Mouse (Mus musculus) E14TG2a.4 (cell line): ENCODE measurements at regions not wholly inside any gene's neighbourhood (a gene's known extent, or its start where the extent isn't known, plus 50 kb on each side); places are given as distances from the start of the nearest gene placed in this dataset.

Experiments
- H3K27me3 ChIP-seq: 2 replicates; pipeline ENCODE4 v1.6.1; 2014; ENCODE audit warnings: low read length, control low read depth; ENCODE audit not compliant: insufficient read depth
- H3K36me3 ChIP-seq: 2 replicates; pipeline ENCODE4 v1.6.1; 2014; ENCODE audit warnings: low read length, control low read depth; ENCODE audit not compliant: insufficient read depth
- H3K4me1 ChIP-seq: replicated peaks from 2 replicates; pipeline ENCODE4 v1.6.1; 2014; ENCODE audit warnings: low read depth, low read length, control low read depth
- H3K4me3 ChIP-seq: replicated peaks from 2 replicates; pipeline ENCODE4 v1.5.1; 2014; ENCODE audit warnings: mild to moderate bottlenecking, low read length
- H3K9me3 ChIP-seq: 2 replicates; pipeline ENCODE4 v1.6.1; 2014; ENCODE audit warnings: low read length, control low read depth
- CTCF ChIP-seq: conservative IDR thresholded peaks from 2 replicates; pipeline ENCODE4 v1.5.1; 2014; ENCODE audit warnings: low read length
- NANOG ChIP-seq: IDR thresholded peaks from 2 replicates; pipeline ENCODE4 v1.6.1; 2014; ENCODE audit warnings: borderline replicate concordance, low read length, mixed read lengths
- POU5F1 ChIP-seq: IDR thresholded peaks from 2 replicates; pipeline ENCODE4 v1.6.1; 2014; ENCODE audit warnings: low read length, borderline replicate concordance

DNA sequence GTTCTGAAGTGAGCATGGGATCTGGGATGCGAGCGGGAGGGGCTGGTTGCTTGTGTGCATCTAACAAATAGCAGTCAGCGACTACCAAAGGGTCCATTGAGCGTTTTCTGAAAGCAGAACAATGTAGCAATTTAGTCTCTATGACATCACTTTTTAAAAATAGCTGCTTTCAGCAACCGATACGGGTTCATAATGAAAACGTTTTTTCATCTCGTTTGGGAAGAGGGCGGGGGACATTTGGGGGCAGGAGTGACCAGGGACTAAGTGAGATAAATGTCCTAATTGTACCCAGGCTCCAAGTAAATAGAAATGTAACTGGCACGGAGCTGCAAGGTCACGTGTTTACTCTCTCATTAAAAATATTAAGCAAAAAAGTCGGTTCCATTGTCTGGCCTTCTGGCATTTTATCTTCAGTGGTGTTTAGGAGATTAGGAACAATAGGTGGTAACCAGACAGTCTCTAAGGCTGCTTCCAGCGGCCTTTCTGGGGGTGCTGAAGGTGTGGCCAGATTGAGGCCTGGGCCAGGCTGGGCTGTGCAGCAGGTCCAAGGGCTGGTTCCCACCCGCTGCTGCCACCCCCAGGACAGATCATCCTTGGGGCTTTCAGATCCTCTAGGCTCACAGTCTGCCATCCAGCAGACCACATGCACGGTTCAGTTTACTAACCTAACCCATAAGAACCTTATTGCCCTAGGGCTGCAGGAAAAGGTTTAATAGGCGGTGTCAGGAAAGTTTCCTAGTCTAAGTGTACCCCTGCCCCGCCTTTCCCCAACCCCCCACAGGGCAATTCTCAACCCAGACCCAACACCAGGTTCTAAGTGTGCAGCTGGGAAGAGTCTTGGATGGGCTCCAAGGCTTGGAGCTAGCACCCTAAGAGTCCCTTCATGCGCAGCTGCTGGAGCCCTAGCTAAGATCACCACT lies 1126.5 kb upstream of the Gulo start:
- TF ChIP-seq NANOG (no peak), CTCF (no peak), POU5F1 (no peak)

GRCm38 (mm10) chr14:67133221-67133620 lies 1124.2 kb upstream of the Gulo start:
- TF ChIP-seq CTCF: no peak
- no peak for TF ChIP-seq NANOG
- no peak for TF ChIP-seq POU5F1
- no peaks in the 10 kb centered on the region for H3K9me3 ChIP-seq
- no peak overlapping the region for H3K4me3 ChIP-seq
- peaks cover 18% of the 10 kb centered on the region for H3K4me1 ChIP-seq
- no peaks in the 10 kb centered on the region for H3K36me3 ChIP-seq
- H3K27me3 ChIP-seq: peaks cover 14% of the 10 kb centered on the region

More for the DNA sequence above, 1126.5 kb upstream of the Gulo start:
- Histone ChIP-seq H3K27me3 (peaks cover 14% of the 10 kb centered on the region), H3K9me3 (peaks cover 9% of the 10 kb centered on the region; the same call in 1 of the 2 replicates), H3K4me1 (peaks cover 18% of the 10 kb centered on the region), H3K4me3 (no peak overlapping the region), H3K36me3 (no peaks in the 10 kb centered on the region)

DNA sequence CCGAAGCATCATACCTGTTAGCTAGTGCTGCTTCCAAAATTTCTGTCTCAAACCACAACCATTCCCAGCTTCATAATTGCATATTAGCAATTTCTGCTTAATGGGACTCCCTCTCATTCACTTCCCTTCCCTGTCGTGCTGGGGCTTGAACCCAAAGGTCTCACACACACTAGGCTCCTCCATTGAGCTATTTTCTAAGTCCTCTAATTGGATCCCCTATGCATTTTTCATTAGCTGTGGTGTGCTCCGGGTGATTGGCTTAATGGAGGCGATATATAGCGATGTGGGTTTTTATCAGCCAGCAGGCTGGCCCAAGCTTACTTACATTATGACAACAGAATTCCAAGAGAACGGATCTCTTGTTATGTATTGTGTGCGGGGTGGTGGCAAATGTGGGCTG lies 1118.1 kb upstream of the Gulo start:
- no peak for TF ChIP-seq CTCF
- no peak for TF ChIP-seq POU5F1
- no peak for TF ChIP-seq NANOG
- Histone ChIP-seq H3K27me3 (0 out of 2 replicates have a peak, but pooled peaks cover 5% of the 10 kb centered on the region), H3K4me1 (no peaks in the 10 kb centered on the region), H3K36me3 (no peaks in the 10 kb centered on the region), H3K4me3 (no peak overlapping the region), H3K9me3 (no peaks in the 10 kb centered on the region)

GRCm38 (mm10) chr14:67126254-67126653 lies 1117.2 kb upstream of the Gulo start:
- Histone ChIP-seq H3K4me1 (no peaks in the 10 kb centered on the region), H3K4me3 (no peak overlapping the region), H3K36me3 (no peaks in the 10 kb centered on the region), H3K9me3 (no peaks in the 10 kb centered on the region), H3K27me3 (0 out of 2 replicates have a peak, but pooled peaks cover 5% of the 10 kb centered on the region)
- TF ChIP-seq CTCF (no peak), POU5F1 (no peak)

GRCm38 (mm10) chr14:67123300-67123699 lies 1114.3 kb upstream of the Gulo start:
- H3K9me3 ChIP-seq: no peaks in the 10 kb centered on the region
- H3K4me1 ChIP-seq: no peaks in the 10 kb centered on the region
- no peak overlapping the region for H3K4me3 ChIP-seq
- 0 out of 2 replicates have a peak, but pooled peaks cover 13% of the 10 kb centered on the region for H3K27me3 ChIP-seq
- H3K36me3 ChIP-seq: no peaks in the 10 kb centered on the region
- TF ChIP-seq POU5F1: no peak
- no peak for TF ChIP-seq CTCF
- no peak for TF ChIP-seq NANOG
